Mouse (Mus musculus): Measurements from ENCODE around the gene Agl. TPM values are rescaled to one million over a fixed set of nuclear protein-coding genes. Genes with fewer than 3 reads are reported as not detected.

The Agl gene
- 20.6 and 21.3 TPM in 2 replicates for polyA plus RNA-seq (2015; fragmentation: Nextera tagmentation; extraction: Ambion mirVana)

DNA sequence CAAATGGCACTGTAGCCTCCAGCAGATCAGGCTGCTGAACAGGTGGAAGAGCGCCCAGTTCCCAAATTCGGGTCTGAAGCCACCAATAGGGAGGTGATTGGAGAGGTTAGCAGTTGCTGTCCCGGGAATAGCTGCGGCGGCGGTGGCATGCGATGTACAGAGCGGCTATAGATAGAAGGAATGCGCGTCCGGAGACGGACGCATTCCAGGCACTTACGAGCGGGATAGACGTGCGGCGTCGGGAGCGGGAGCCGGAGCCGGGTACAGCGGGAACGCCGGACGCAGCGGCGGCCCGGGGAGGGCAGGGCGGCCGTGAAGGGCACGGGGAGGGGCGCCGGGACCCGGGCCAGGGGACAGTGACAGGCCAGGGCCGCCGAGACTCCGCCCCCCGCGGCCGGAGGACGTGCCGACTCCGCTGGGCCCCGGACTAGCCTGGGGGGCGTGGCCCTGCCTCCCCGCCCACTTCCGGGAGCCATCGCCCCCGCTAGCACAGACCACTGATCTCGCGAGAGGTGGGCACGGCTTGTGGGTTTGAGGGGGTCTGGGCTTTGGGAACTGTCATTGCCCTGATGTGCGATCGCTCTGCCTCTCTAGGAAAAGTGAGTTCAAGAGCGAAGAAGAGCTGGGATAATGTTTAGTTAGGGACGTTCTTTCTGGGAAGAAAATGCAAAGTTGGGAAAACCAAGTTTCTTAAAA is at the start of gene Agl:
TSS of gene Agl (minus strand) at position 356 of the 696 bp plus-strand sequence.
- Histone ChIP-seq H3K4me1 (peaks cover 22% of the 10 kb centered on the region), H3K4me3 (replicated peaks) (peak within 1 kb of the TSS; percentile 78), H3K27ac (peak within 1 kb of the TSS; percentile 90), H3K4me2 (peak within 1 kb of the TSS; percentile 78), H3K27me3 (no peaks in the 10 kb centered on the region), H3K9me3 (replicated peaks) (no peaks in the 10 kb centered on the region), H3K36me3 (no peaks in the 10 kb centered on the region), H3K9ac (peak within 1 kb of the TSS; percentile 61)
- ATAC-seq (replicated peaks; ENCODE audit: low FRiP score), result peak; percentile 99
- WGBS, result under 1% methylated on average over 54 of the region's 57 CpGs

- Histone ChIP-seq H3K4me2 (no peak overlapping the region), H3K36me3 (no peaks in the 10 kb centered on the region), H3K27ac (no peak overlapping the region), H3K27me3 (no peaks in the 10 kb centered on the region), H3K9me3 (replicated peaks) (no peaks in the 10 kb centered on the region), H3K4me3 (replicated peaks) (no peak overlapping the region), H3K4me1 (peaks cover 7% of the 10 kb centered on the region; the same call in 1 of the 2 replicates), H3K9ac (no peak overlapping the region)
- no peak for ATAC-seq (replicated peaks; ENCODE audit: low FRiP score)
- WGBS, result 82% methylated on average over 6 of the region's 6 CpGs
Measured at GRCm38 (mm10) chr3:116857611-116858010, 49.6 kb upstream of the Agl start.

DNA sequence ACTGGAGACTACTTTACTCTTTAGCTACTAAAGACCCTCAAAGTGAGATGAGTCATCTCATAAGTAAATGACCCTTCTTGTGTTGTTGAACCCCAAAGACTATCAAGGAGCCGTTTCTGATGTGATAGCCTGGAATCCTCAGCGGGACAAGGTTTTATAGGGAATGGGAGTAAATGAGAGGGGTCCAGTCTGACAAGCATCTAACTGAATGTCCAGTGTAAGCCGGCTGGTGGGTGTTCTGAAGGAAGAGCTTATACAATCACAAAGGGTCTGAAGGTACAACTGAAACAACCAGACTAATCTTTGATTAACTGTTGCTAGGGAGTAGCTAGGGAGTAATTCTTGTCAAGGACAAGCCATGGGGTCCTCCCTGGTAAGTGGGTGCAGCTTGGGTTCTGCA is 44.5 kb upstream of the Agl start:
- no peaks in the 10 kb centered on the region for H3K27me3 ChIP-seq
- H3K9me3 ChIP-seq (replicated peaks), result no peaks in the 10 kb centered on the region
- ATAC-seq (replicated peaks; ENCODE audit: low FRiP score), result no peak
- H3K4me2 ChIP-seq, result no peak overlapping the region
- 85% methylated on average over 3 of the region's 3 CpGs for WGBS
- H3K9ac ChIP-seq, result no peak overlapping the region
- no peaks in the 10 kb centered on the region for H3K36me3 ChIP-seq
- no peaks in the 10 kb centered on the region for H3K4me1 ChIP-seq
- H3K4me3 ChIP-seq (replicated peaks), result no peak overlapping the region
- H3K27ac ChIP-seq, result no peak overlapping the region

DNA sequence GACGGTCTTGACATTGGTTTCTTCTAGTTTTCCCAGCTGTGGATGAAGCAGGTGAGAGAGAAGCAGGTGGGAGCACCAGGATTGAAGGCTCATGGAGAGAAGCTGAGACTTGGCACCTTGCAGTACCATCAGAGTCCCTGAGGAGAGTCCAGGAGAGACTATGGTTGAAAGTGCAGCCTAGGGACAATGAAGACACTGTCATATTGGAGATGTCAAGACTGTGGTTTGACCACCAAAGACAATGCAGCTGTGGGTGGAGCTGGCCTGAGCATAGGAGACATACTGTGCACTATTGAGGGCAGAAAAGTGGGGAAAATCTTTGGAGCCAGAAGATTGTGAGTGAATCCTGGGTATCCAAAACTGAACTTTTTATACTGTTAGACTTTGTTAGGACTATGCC is 42.4 kb upstream of the Agl start:
- Histone ChIP-seq H3K27me3 (no peaks in the 10 kb centered on the region), H3K9me3 (replicated peaks) (no peaks in the 10 kb centered on the region), H3K36me3 (no peaks in the 10 kb centered on the region), H3K4me3 (replicated peaks) (no peak overlapping the region), H3K9ac (no peak overlapping the region), H3K4me2 (no peak overlapping the region), H3K4me1 (no peaks in the 10 kb centered on the region), H3K27ac (no peak overlapping the region)
- WGBS, result 92% methylated on average over 1 of the region's 1 CpGs
- ATAC-seq (replicated peaks; ENCODE audit: low FRiP score), result no peak

- no peaks in the 10 kb centered on the region for H3K36me3 ChIP-seq
- ATAC-seq (replicated peaks; ENCODE audit: low FRiP score), result no peak
- no peak overlapping the region for H3K4me3 ChIP-seq (replicated peaks)
- no peak overlapping the region for H3K27ac ChIP-seq
- H3K4me2 ChIP-seq, result no peak overlapping the region
- H3K9ac ChIP-seq, result no peak overlapping the region
- no peaks in the 10 kb centered on the region for H3K9me3 ChIP-seq (replicated peaks)
- WGBS, result 70% methylated on average over 4 of the region's 4 CpGs
- no peaks in the 10 kb centered on the region for H3K27me3 ChIP-seq
- no peaks in the 10 kb centered on the region for H3K4me1 ChIP-seq
Measured at GRCm38 (mm10) chr3:116848936-116849335, 41.0 kb upstream of the Agl start.

DNA sequence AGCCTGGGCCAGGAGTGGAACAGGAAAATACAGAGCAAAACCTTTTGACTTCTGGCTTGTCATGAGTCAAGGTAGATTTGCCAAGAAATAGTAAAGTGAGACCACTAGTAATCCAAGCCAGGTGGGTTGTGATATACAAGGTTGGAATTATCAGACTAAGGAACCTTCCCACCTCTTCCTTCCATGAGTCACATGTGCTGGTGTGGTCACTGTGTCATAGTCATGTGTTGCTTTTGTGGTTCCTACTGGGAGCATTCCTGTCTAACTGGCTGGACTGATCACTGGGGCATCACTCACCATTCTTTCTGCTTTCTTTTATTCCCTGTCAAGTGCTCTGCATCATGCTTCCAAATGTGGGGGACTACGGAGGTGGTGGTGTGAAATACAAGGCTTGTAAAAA is 40.1 kb upstream of the Agl start:
- no peak for ATAC-seq (replicated peaks; ENCODE audit: low FRiP score)
- H3K9ac ChIP-seq, result no peak overlapping the region
- no peaks in the 10 kb centered on the region for H3K27me3 ChIP-seq
- H3K4me2 ChIP-seq, result no peak overlapping the region
- 92% methylated on average over 1 of the region's 1 CpGs for WGBS
- no peak overlapping the region for H3K27ac ChIP-seq
- no peaks in the 10 kb centered on the region for H3K36me3 ChIP-seq
- H3K4me3 ChIP-seq (replicated peaks), result no peak overlapping the region
- no peaks in the 10 kb centered on the region for H3K4me1 ChIP-seq
- no peaks in the 10 kb centered on the region for H3K9me3 ChIP-seq (replicated peaks)

- no peaks in the 10 kb centered on the region for H3K9me3 ChIP-seq (replicated peaks)
- 74% methylated on average over 4 of the region's 4 CpGs for WGBS
- H3K36me3 ChIP-seq, result no peaks in the 10 kb centered on the region
- no peak overlapping the region for H3K4me2 ChIP-seq
- H3K27me3 ChIP-seq, result no peaks in the 10 kb centered on the region
- H3K4me3 ChIP-seq (replicated peaks), result no peak overlapping the region
- ATAC-seq (replicated peaks; ENCODE audit: low FRiP score), result no peak
- H3K4me1 ChIP-seq, result no peaks in the 10 kb centered on the region
- no peak overlapping the region for H3K27ac ChIP-seq
- no peak overlapping the region for H3K9ac ChIP-seq
Measured at GRCm38 (mm10) chr3:116846084-116846483, 38.1 kb upstream of the Agl start.

DNA sequence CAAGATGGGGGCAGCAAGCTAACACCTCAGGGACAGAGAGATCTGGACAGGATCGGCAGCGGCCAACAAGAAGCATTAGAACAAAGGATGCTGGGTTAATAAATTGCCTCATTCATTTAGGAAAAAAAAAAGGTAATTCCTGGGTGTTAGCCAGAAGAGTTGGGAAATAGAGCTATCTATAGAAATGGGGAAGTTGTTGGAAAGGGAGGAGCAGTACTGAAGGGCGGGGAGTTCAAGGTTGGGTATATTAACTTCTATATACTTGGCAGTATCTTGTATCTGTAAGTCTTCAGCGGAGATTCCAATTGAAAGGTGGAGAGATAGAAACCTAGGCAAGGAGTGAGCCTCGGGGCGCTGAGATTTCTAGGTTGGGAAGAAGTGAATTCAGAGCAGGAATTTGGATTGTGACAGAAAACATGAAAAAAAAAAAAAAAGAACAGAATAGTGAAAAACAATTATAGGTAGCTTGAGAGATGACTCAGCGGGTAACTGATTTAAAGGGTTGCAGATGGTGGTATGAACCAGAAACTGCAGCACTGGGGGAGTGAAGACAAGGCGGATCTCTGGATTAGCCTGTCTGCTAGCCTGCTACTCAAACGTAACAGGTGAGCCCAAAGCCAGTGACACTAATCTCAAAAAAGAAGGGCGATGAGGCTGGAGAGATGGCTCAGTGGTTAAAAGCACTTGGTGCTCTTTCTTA is 37.1 kb upstream of the Agl start:
- H3K27ac ChIP-seq, result no peak overlapping the region
- 87% methylated on average over 10 of the region's 10 CpGs for WGBS
- H3K9ac ChIP-seq, result no peak overlapping the region
- no peaks in the 10 kb centered on the region for H3K36me3 ChIP-seq
- H3K9me3 ChIP-seq (replicated peaks), result no peaks in the 10 kb centered on the region
- H3K4me1 ChIP-seq, result no peaks in the 10 kb centered on the region
- no peak for ATAC-seq (replicated peaks; ENCODE audit: low FRiP score)
- no peaks in the 10 kb centered on the region for H3K27me3 ChIP-seq
- H3K4me3 ChIP-seq (replicated peaks), result no peak overlapping the region
- H3K4me2 ChIP-seq, result no peak overlapping the region

DNA sequence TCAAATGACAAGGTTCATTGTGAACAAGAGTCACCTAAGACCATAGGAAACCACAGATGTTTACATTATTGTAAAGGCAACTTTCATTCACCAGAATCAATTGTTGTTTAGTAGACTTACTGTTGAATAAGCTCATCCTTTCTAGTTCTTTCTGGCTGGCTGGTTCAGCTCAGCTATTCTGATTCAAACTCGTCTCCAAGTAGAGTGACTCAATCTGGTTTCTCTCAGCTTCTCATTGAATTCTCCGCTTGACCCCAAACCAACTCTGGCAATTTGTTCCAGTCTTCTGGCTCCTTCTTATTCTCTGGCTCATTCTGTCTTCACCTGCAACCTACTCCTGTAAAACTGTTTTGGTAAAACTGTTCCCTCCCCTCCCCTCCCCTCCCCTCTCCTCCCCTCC is 33.3 kb upstream of the Agl start:
- H3K27ac ChIP-seq, result no peak overlapping the region
- no peaks in the 10 kb centered on the region for H3K4me1 ChIP-seq
- no peaks in the 10 kb centered on the region for H3K9me3 ChIP-seq (replicated peaks)
- no peak overlapping the region for H3K9ac ChIP-seq
- WGBS, result 86% methylated on average over 2 of the region's 2 CpGs
- no peak for ATAC-seq (replicated peaks; ENCODE audit: low FRiP score)
- no peak overlapping the region for H3K4me3 ChIP-seq (replicated peaks)
- H3K27me3 ChIP-seq, result no peaks in the 10 kb centered on the region
- H3K36me3 ChIP-seq, result no peaks in the 10 kb centered on the region
- H3K4me2 ChIP-seq, result no peak overlapping the region

DNA sequence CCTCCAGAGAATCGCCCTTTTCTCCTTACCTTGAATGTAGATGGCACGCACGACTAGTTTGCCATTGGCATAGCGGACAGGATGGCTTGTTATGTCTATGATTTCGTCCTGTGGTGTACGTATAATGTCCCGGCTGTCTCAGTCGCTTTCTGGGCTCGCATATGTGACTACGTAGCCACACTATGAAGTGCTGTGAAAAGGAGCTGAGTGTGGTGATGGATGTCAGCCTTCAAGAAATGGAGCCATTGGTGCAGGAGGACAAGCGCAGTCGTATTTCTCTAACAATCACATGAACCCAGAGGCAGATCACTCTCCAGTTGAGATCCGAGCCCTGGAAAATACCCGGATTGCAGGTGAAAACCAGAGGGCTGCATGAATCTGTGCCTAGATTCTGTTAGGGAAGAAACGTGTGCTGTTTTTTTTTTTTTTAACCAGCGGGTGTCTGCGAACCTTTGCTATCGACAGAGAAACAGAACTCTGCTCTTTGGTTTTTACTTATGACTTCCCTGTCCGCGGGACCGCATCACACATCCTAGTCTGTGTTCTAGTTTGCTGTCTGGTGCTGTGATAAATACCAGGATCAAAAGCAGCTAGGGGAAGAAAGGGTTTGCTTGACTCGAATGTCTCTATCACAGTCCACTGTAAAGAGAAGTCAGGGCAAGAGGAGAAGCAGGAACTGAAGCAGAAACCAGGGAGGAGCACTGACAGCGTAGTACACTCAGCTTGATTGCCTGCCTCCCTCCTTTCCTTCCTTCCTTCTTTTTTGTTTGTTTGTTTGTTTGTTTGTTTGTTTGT is 28.9 kb upstream of the Agl start:
- Histone ChIP-seq H3K9ac (no peak overlapping the region), H3K9me3 (replicated peaks) (no peaks in the 10 kb centered on the region), H3K4me2 (no peak overlapping the region), H3K27ac (no peak overlapping the region), H3K27me3 (no peaks in the 10 kb centered on the region), H3K36me3 (no peaks in the 10 kb centered on the region), H3K4me1 (0 out of 2 replicates have a peak, but pooled peaks cover 4% of the 10 kb centered on the region), H3K4me3 (replicated peaks) (no peak overlapping the region)
- 81% methylated on average over 23 of the region's 23 CpGs for WGBS
- no peak for ATAC-seq (replicated peaks; ENCODE audit: low FRiP score)

DNA sequence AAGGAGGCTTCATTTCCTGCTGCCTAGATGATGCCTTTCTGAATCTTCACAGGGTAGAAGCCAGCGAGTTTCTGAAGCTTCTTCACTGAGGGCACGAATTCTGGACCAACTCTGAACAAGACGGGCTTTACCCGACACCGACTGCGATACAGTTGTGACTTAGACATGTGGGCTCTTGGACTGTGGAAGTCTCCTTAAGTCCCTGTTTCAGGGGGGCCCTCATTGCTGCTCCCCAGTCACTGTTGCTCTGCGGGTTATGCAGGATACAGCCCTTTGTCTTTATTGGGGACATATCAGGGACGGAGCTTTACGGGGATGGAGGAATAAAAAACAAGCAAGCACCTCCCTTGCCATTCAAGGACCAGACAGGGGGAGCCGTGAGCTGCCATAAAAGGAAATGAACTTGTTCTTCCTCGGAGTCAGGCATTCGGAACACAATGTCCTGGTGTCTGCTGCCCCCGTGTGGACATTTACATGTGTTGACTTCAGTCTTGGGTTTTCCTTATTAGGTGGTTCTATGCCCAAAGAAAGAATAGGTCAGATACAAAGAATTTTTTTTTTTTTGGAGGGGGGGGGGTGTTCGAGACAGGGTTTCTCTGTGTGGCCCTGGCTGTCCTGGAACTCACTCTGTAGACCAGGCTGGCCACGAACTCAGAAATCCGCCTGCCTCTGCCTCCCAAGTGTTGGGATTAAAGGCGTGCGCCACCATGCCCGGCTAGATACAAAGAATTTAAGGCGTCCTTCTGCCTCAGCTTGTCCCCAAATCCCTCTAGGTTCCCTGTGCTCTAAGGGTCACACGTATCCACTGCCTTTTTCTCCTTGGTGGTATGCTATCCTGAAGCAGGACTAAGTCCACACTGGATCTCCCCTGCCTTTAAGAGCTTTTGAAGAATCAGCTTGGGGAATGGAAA is 28.1 kb upstream of the Agl start:
- ATAC-seq (replicated peaks; ENCODE audit: low FRiP score), result peak; percentile 83
- no peaks in the 10 kb centered on the region for H3K36me3 ChIP-seq
- H3K9ac ChIP-seq, result peak overlapping the region; percentile 50
- no peak overlapping the region for H3K27ac ChIP-seq
- H3K9me3 ChIP-seq (replicated peaks), result no peaks in the 10 kb centered on the region
- H3K4me2 ChIP-seq, result peak overlapping the region; percentile 79
- peak overlapping the region; percentile 45 for H3K4me3 ChIP-seq (replicated peaks)
- no peaks in the 10 kb centered on the region for H3K27me3 ChIP-seq
- 21% methylated on average over 21 of the region's 21 CpGs for WGBS
- H3K4me1 ChIP-seq, result 0 out of 2 replicates have a peak, but pooled peaks cover 4% of the 10 kb centered on the region

All from kidney, embryonic 15.5 days (tissue).